Mouse (Mus musculus) heart, embryonic 13.5 days (tissue): ENCODE results near the gene Ccdc186. TPM values are rescaled to one million over a fixed set of nuclear protein-coding genes. Genes with fewer than 3 reads are reported as not detected.
"Not testable (repeated sequence)": the region's sequence is repeated elsewhere in the genome, so short reads cannot be mapped to it uniquely, and the experiment has no call there.

Experiments
- ATAC-seq: fragments of 200-750 bp; cut with Nextera tagmentation; 2 replicates; pipeline ENCODE4 v1.8.0; 2017; ENCODE audit warnings: moderate TSS enrichment; ENCODE audit not compliant: insufficient number of reproducible peaks, low FRiP score, low TSS enrichment; ENCODE audit errors: extremely low read depth
- H3K27ac ChIP-seq: fragments of 300-500 bp; sonication (generic); replicated peaks from 2 replicates; pipeline ENCODE4 v1.5.1; 2015; ENCODE audit warnings: moderate library complexity, mild to moderate bottlenecking, inconsistent platforms
- H3K27me3 ChIP-seq: fragments of 300-500 bp; sonication (generic); replicated peaks from 2 replicates; pipeline ENCODE4 v1.6.1; 2015; ENCODE audit warnings: mild to moderate bottlenecking, inconsistent platforms
- H3K36me3 ChIP-seq: fragments of 300-500 bp; sonication (generic); 2 replicates; pipeline ENCODE4 v1.6.1; 2015; ENCODE audit warnings: mild to moderate bottlenecking, inconsistent platforms
- H3K4me1 ChIP-seq: fragments of 300-500 bp; sonication (generic); 2 replicates; pipeline ENCODE4 v1.6.1; 2015; ENCODE audit warnings: inconsistent platforms
- H3K4me2 ChIP-seq: fragments of 300-500 bp; sonication (generic); 2 replicates; pipeline ENCODE4 v1.6.1; 2015; ENCODE audit warnings: inconsistent platforms, mild to moderate bottlenecking, moderate library complexity
- H3K4me3 ChIP-seq: fragments of 300-500 bp; sonication (generic); 2 replicates; pipeline ENCODE4 v1.5.1; 2015; ENCODE audit warnings: moderate library complexity, mild to moderate bottlenecking, inconsistent platforms
- H3K9ac ChIP-seq: fragments of 300-500 bp; sonication (generic); 2 replicates; pipeline ENCODE4 v1.6.1; 2015; ENCODE audit warnings: inconsistent platforms, mild to moderate bottlenecking, moderate library complexity
- H3K9me3 ChIP-seq: fragments of 300-500 bp; sonication (generic); 2 replicates; pipeline ENCODE4 v1.6.1; 2016; ENCODE audit warnings: inconsistent platforms
- WGBS: fragments of 180-500 bp; shearing (Covaris S2); methylation state at CpG from one replicate; pipeline ENCODE4 v1.1.7; 2015; ENCODE audit warnings: mixed read lengths; 5-methylcytosine and 5-hydroxymethylcytosine counted together
- polyA plus RNA-seq: library from polyadenylated mRNA; unstranded; fragments of >200 nt; fragmentation: Nextera tagmentation; extraction: Ambion mirVana; gene quantifications from 2 replicates; pipeline ENCODE4 v1.2.1, GENCODE M21; 2015

The Ccdc186 gene
- polyA plus RNA-seq, 1 experiment from 2014 or later: 15.6 TPM

- Histone ChIP-seq H3K36me3 (no peaks in the 10 kb centered on the region), H3K9me3 (no peaks in the 10 kb centered on the region), H3K4me1 (peaks cover 49% of the 10 kb centered on the region), H3K4me3 (no peak overlapping the region), H3K9ac (no peak overlapping the region), H3K27me3 (no peaks in the 10 kb centered on the region; the same call in 1 of the 2 replicates), H3K4me2 (no peak overlapping the region), H3K27ac (peak overlapping the region; percentile 89; the same call in 1 of the 2 replicates)
- ATAC-seq: no peak
- WGBS: 69% methylated on average over 10 of the region's 10 CpGs
These were observed 48.5 kb downstream of the Ccdc186 start for GRCm38 (mm10) chr19:56773393-56773971.

GRCm38 (mm10) chr19:56772158-56772557 lies 49.8 kb downstream of the Ccdc186 start:
- Histone ChIP-seq H3K4me3 (no peak overlapping the region), H3K4me1 (peaks cover 44% of the 10 kb centered on the region), H3K4me2 (no peak overlapping the region), H3K9me3 (no peaks in the 10 kb centered on the region), H3K27me3 (no peaks in the 10 kb centered on the region), H3K36me3 (no peaks in the 10 kb centered on the region), H3K27ac (no peak overlapping the region), H3K9ac (no peak overlapping the region)
- 76% methylated on average over 7 of the region's 7 CpGs for WGBS
- no peak for ATAC-seq

- ATAC-seq: no peak
- no peaks in the 10 kb centered on the region for H3K9me3 ChIP-seq
- 79% methylated on average over 9 of the region's 9 CpGs for WGBS
These were observed 53.0 kb downstream of the Ccdc186 start for GRCm38 (mm10) chr19:56769024-56769423.

GRCm38 (mm10) chr19:56762686-56763085 lies 59.3 kb downstream of the Ccdc186 start:
- Histone ChIP-seq H3K4me3 (no peak overlapping the region), H3K9ac (no peak overlapping the region), H3K27me3 (no peaks in the 10 kb centered on the region), H3K27ac (no peak overlapping the region), H3K9me3 (no peaks in the 10 kb centered on the region), H3K4me2 (no peak overlapping the region), H3K4me1 (peaks cover 35% of the 10 kb centered on the region), H3K36me3 (no peaks in the 10 kb centered on the region)
- WGBS: 82% methylated on average over 4 of the region's 4 CpGs
- no peak for ATAC-seq

More at GRCm38 (mm10) chr19:56769024-56769423, 53.0 kb downstream of the Ccdc186 start:
- H3K4me3 ChIP-seq: no peak overlapping the region
- no peaks in the 10 kb centered on the region for H3K36me3 ChIP-seq
- H3K9ac ChIP-seq: no peak overlapping the region
- H3K27me3 ChIP-seq: no peaks in the 10 kb centered on the region
- H3K4me2 ChIP-seq: no peak overlapping the region
- no peak overlapping the region for H3K27ac ChIP-seq
- H3K4me1 ChIP-seq: peaks cover 17% of the 10 kb centered on the region

GRCm38 (mm10) chr19:56761727-56762126 lies 60.3 kb downstream of the Ccdc186 start:
- H3K4me3 ChIP-seq: no peak overlapping the region
- no peaks in the 10 kb centered on the region for H3K9me3 ChIP-seq
- peaks cover 44% of the 10 kb centered on the region for H3K4me1 ChIP-seq
- ATAC-seq: no peak
- H3K4me2 ChIP-seq: no peak overlapping the region
- 80% methylated on average over 2 of the region's 2 CpGs for WGBS
- H3K27ac ChIP-seq: no peak overlapping the region
- H3K36me3 ChIP-seq: no peaks in the 10 kb centered on the region
- H3K9ac ChIP-seq: no peak overlapping the region
- no peaks in the 10 kb centered on the region; the same call in 1 of the 2 replicates for H3K27me3 ChIP-seq

- H3K27ac ChIP-seq: peak overlapping the region; percentile 40; the same call in 1 of the 2 replicates
- no peak for ATAC-seq
- peaks cover 50% of the 10 kb centered on the region for H3K4me1 ChIP-seq
These were observed 60.9 kb downstream of the Ccdc186 start for GRCm38 (mm10) chr19:56761096-56761495.

GRCm38 (mm10) chr19:56760306-56760940 lies 61.6 kb downstream of the Ccdc186 start:
- H3K36me3 ChIP-seq: no peaks in the 10 kb centered on the region
- no peak overlapping the region for H3K4me2 ChIP-seq
- no peaks in the 10 kb centered on the region for H3K9me3 ChIP-seq
- no peaks in the 10 kb centered on the region; the same call in 1 of the 2 replicates for H3K27me3 ChIP-seq
- H3K27ac ChIP-seq: peak overlapping the region; percentile 40; the same call in 1 of the 2 replicates
- no peak for ATAC-seq
- no peak overlapping the region for H3K4me3 ChIP-seq
- H3K4me1 ChIP-seq: peaks cover 49% of the 10 kb centered on the region
- WGBS: 68% methylated on average over 8 of the region's 8 CpGs
- no peak overlapping the region for H3K9ac ChIP-seq

More at GRCm38 (mm10) chr19:56761096-56761495, 60.9 kb downstream of the Ccdc186 start:
- WGBS: 48% methylated on average over 5 of the region's 5 CpGs
- H3K9me3 ChIP-seq: no peaks in the 10 kb centered on the region
- H3K27me3 ChIP-seq: no peaks in the 10 kb centered on the region; the same call in 1 of the 2 replicates
- no peaks in the 10 kb centered on the region for H3K36me3 ChIP-seq
- no peak overlapping the region for H3K4me3 ChIP-seq
- no peak overlapping the region for H3K9ac ChIP-seq
- H3K4me2 ChIP-seq: no peak overlapping the region

GRCm38 (mm10) chr19:56759740-56760139 lies 62.2 kb downstream of the Ccdc186 start:
- Histone ChIP-seq H3K27ac (no peak overlapping the region), H3K4me2 (no peak overlapping the region), H3K9me3 (no peaks in the 10 kb centered on the region), H3K36me3 (no peaks in the 10 kb centered on the region), H3K27me3 (no peaks in the 10 kb centered on the region; the same call in 1 of the 2 replicates), H3K4me1 (peaks cover 46% of the 10 kb centered on the region), H3K9ac (no peak overlapping the region), H3K4me3 (no peak overlapping the region)
- no peak for ATAC-seq
- WGBS: 52% methylated on average over 4 of the region's 4 CpGs

GRCm38 (mm10) chr19:56758311-56758710 lies 63.7 kb downstream of the Ccdc186 start:
- no peaks in the 10 kb centered on the region for H3K36me3 ChIP-seq
- no peak overlapping the region for H3K4me3 ChIP-seq
- H3K4me2 ChIP-seq: no peak overlapping the region
- no peak for ATAC-seq
- no peaks in the 10 kb centered on the region; the same call in 1 of the 2 replicates for H3K27me3 ChIP-seq
- H3K9ac ChIP-seq: no peak overlapping the region
- H3K4me1 ChIP-seq: peaks cover 46% of the 10 kb centered on the region
- H3K27ac ChIP-seq: no peak overlapping the region
- H3K9me3 ChIP-seq: no peaks in the 10 kb centered on the region
- WGBS: 90% methylated on average over 2 of the region's 2 CpGs

- H3K27me3 ChIP-seq: no peaks in the 10 kb centered on the region; the same call in 1 of the 2 replicates
- no peak overlapping the region for H3K9ac ChIP-seq
- no peaks in the 10 kb centered on the region for H3K9me3 ChIP-seq
- no peak overlapping the region for H3K27ac ChIP-seq
- H3K4me3 ChIP-seq: no peak overlapping the region
- peaks cover 42% of the 10 kb centered on the region for H3K4me1 ChIP-seq
- H3K4me2 ChIP-seq: no peak overlapping the region
- H3K36me3 ChIP-seq: no peaks in the 10 kb centered on the region
- no peak for ATAC-seq
- WGBS: 78% methylated on average over 10 of the region's 10 CpGs
These were observed 65.6 kb downstream of the Ccdc186 start for GRCm38 (mm10) chr19:56756412-56756811.

- 91% methylated on average over 2 of the region's 2 CpGs for WGBS
- H3K27ac ChIP-seq, ATAC-seq, H3K4me3 ChIP-seq, H3K27me3 ChIP-seq, H3K9me3 ChIP-seq, H3K4me2 ChIP-seq, H3K9ac ChIP-seq, H3K36me3 ChIP-seq: not testable (repeated sequence)
- peaks cover 28% of the 10 kb centered on the region for H3K4me1 ChIP-seq
These were observed 67.5 kb downstream of the Ccdc186 start for GRCm38 (mm10) chr19:56754456-56754855.

GRCm38 (mm10) chr19:56750709-56751108 lies 71.3 kb downstream of the Ccdc186 start:
- Histone ChIP-seq H3K9me3 (no peaks in the 10 kb centered on the region), H3K27me3 (no peaks in the 10 kb centered on the region), H3K4me2 (no peak overlapping the region), H3K4me3 (no peak overlapping the region), H3K27ac (no peak overlapping the region), H3K9ac (no peak overlapping the region), H3K36me3 (no peaks in the 10 kb centered on the region), H3K4me1 (peaks cover 31% of the 10 kb centered on the region)
- no peak for ATAC-seq
- WGBS: 33% methylated on average over 4 of the region's 4 CpGs
